Mouse (Mus musculus): ENCODE measurements around the gene Hes1. TPM values are rescaled to one million over a fixed set of nuclear protein-coding genes. Genes with fewer than 3 reads are reported as not detected.

Gene Hes1
- total and polyA plus RNA-seq, 2 experiments from 2014 or later: 19.3 to 24.9 TPM

DNA sequence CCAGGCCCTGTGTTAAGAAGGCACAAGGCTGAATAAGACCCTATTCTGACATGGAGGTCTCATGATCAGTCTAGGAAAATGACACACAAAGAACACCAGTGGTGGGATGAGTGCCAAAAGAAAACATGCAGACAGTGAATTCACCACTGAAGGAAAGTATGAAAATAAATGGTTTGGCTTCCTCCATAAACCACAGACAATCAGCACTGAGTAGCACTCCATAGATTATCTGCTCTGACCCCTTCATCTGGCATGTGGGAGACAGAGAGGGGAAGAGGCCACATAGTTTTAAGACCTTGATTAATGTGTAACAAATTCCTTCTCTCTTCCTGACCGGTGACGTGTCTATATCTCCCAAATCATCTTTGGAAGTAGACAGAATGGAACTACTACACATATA, 47.4 kb downstream of the Hes1 start:
- H3K27ac ChIP-seq (ENCODE audit: low read depth): no peak overlapping the region
- 61% methylated on average over 2 of the region's 2 CpGs for whole genome bisulfite sequencing
- H3K27me3 ChIP-seq (ENCODE audit: control insufficient read depth, insufficient read depth, low read length): no peaks in the 10 kb centered on the region; the same call in 1 of the 2 replicates
- H3K36me3 ChIP-seq (replicated peaks; ENCODE audit: control insufficient read depth, insufficient read depth, low read length): no peaks in the 10 kb centered on the region
- no peak for TF ChIP-seq CTCF (IDR thresholded peaks at IDR 0.05; ENCODE audit: low read depth)
- no peak for TF ChIP-seq EP300 (IDR thresholded peaks at IDR 0.05; ENCODE audit: low read depth)
- H3K4me3 ChIP-seq (ENCODE audit: low read depth, low read length): no peak overlapping the region
- DNase-seq (ENCODE audit: low spot score) (no peak), ATAC-seq (ENCODE audit: insufficient read depth, low read depth) (no peak)
- H3K4me1 ChIP-seq (ENCODE audit: control insufficient read depth, insufficient read depth): no peaks in the 10 kb centered on the region
- H3K9me3 ChIP-seq (replicated peaks; ENCODE audit: control insufficient read depth, low read length): peaks cover 8% of the 10 kb centered on the region; the same call in 1 of the 2 replicates
- H3K4me2 ChIP-seq (ENCODE audit: low read depth, low read length): no peak overlapping the region
- H3K9ac ChIP-seq (replicated peaks; ENCODE audit: low read depth, low read length): no peak overlapping the region

DNA sequence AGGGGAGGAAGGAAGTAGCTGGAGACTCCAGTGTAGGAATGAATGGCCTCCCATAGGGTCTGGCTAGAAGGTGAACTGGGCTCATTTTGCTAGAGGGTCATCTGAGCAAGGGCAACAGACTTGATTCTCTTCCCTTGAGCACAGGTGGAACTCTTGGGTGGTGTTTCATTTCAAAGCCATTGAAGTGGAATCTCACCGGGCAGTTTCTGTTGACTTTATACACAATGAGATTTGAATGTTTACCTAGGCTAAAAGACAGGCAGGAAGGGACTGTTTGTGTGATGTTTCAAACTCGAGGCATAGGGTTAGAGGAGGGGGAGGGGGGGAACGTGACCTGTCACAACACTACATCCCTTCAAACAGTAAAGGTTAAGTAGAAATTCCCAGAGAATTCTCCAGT, 49.0 kb downstream of the Hes1 start:
- Histone ChIP-seq H3K9ac (replicated peaks; ENCODE audit: low read depth, low read length) (no peak overlapping the region), H3K27me3 (ENCODE audit: control insufficient read depth, insufficient read depth, low read length) (no peaks in the 10 kb centered on the region), H3K27ac (ENCODE audit: low read depth) (no peak overlapping the region), H3K36me3 (replicated peaks; ENCODE audit: control insufficient read depth, insufficient read depth, low read length) (no peaks in the 10 kb centered on the region), H3K4me3 (ENCODE audit: low read depth, low read length) (no peak overlapping the region), H3K4me1 (ENCODE audit: control insufficient read depth, insufficient read depth) (no peaks in the 10 kb centered on the region), H3K4me2 (ENCODE audit: low read depth, low read length) (no peak overlapping the region), H3K9me3 (replicated peaks; ENCODE audit: control insufficient read depth, low read length) (peaks cover 8% of the 10 kb centered on the region; the same call in 1 of the 2 replicates)
- DNase-seq (ENCODE audit: low spot score) (no peak), ATAC-seq (ENCODE audit: insufficient read depth, low read depth) (no peak)
- 30% methylated on average over 3 of the region's 3 CpGs for WGBS
- TF ChIP-seq CTCF (IDR thresholded peaks at IDR 0.05; ENCODE audit: low read depth) (no peak), EP300 (IDR thresholded peaks at IDR 0.05; ENCODE audit: low read depth) (no peak)

DNA sequence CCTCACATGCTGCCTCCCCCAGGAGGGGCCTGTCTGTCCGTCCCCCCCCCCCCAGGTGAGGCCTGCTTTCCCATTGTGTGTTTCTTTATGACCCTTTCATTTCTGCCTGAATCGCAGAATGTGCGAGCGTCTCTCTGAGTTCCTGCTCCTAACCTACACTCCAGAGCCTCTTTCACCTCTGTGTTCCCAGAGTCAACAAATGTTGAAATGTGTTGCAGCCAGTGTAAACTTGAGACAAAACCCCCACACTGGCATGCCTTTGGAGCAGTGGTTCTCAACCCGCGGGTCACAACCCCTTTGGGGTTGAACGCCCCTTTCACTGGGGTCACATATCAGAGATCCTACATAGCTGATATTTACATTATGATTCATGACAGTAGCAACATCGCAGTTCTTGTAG, 49.6 kb downstream of the Hes1 start:
- DNase-seq (ENCODE audit: low spot score) (no peak), ATAC-seq (ENCODE audit: insufficient read depth, low read depth) (no peak)
- WGBS: 81% methylated on average over 8 of the region's 8 CpGs
- no peak overlapping the region for H3K4me2 ChIP-seq (ENCODE audit: low read depth, low read length)
- no peaks in the 10 kb centered on the region for H3K4me1 ChIP-seq (ENCODE audit: control insufficient read depth, insufficient read depth)
- H3K36me3 ChIP-seq (replicated peaks; ENCODE audit: control insufficient read depth, insufficient read depth, low read length): no peaks in the 10 kb centered on the region
- no peaks in the 10 kb centered on the region for H3K27me3 ChIP-seq (ENCODE audit: control insufficient read depth, insufficient read depth, low read length)
- no peak for TF ChIP-seq EP300 (IDR thresholded peaks at IDR 0.05; ENCODE audit: low read depth)
- no peak for TF ChIP-seq CTCF (IDR thresholded peaks at IDR 0.05; ENCODE audit: low read depth)
- no peak overlapping the region for H3K27ac ChIP-seq (ENCODE audit: low read depth)
- H3K9me3 ChIP-seq (replicated peaks; ENCODE audit: control insufficient read depth, low read length): peaks cover 8% of the 10 kb centered on the region; the same call in 1 of the 2 replicates
- no peak overlapping the region for H3K9ac ChIP-seq (replicated peaks; ENCODE audit: low read depth, low read length)
- no peak overlapping the region for H3K4me3 ChIP-seq (ENCODE audit: low read depth, low read length)

DNA sequence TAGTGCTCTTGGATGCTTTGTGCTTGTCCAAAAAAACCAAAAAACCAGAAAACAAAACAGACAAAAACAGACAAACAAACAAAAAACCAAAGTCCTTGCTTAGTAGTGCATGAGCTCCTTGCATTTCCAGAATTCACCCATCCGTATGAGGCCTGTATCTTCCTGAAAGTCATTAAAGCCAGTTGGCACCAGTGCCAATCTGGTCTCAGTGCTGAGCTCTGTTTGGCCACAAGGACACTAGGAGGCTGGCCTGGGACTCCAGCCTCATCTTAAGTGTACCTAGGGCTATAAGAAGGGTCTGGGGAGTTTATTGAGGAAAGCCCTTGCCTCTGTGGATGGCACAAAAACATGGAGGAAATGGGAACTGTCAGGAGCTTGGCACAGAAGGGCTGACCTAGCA, 50.3 kb downstream of the Hes1 start:
- 83% methylated on average over 1 of the region's 1 CpGs for WGBS
- ATAC-seq (ENCODE audit: insufficient read depth, low read depth) (no peak), DNase-seq (ENCODE audit: low spot score) (no peak)
- Histone ChIP-seq H3K9ac (replicated peaks; ENCODE audit: low read depth, low read length) (no peak overlapping the region), H3K4me3 (ENCODE audit: low read depth, low read length) (no peak overlapping the region), H3K9me3 (replicated peaks; ENCODE audit: control insufficient read depth, low read length) (peaks cover 6% of the 10 kb centered on the region; the same call in 1 of the 2 replicates), H3K4me1 (ENCODE audit: control insufficient read depth, insufficient read depth) (no peaks in the 10 kb centered on the region), H3K27ac (ENCODE audit: low read depth) (no peak overlapping the region), H3K27me3 (ENCODE audit: control insufficient read depth, insufficient read depth, low read length) (peaks cover 2% of the 10 kb centered on the region; the same call in 1 of the 2 replicates), H3K4me2 (ENCODE audit: low read depth, low read length) (no peak overlapping the region), H3K36me3 (replicated peaks; ENCODE audit: control insufficient read depth, insufficient read depth, low read length) (no peaks in the 10 kb centered on the region)
- TF ChIP-seq EP300 (IDR thresholded peaks at IDR 0.05; ENCODE audit: low read depth) (no peak), CTCF (IDR thresholded peaks at IDR 0.05; ENCODE audit: low read depth) (no peak)

Other genes starting within 250 kb of the Hes1 start
- gene Cpn2, start 203.1 kb downstream of the Hes1 start, total RNA-seq (2014; rRNA removed; ENCODE audit: low replicate concordance): 1.2 TPM in 1 of 2 replicates, not detected in the other
- gene Cpn2, start 203.1 kb downstream of the Hes1 start, polyA plus RNA-seq (2015; fragmentation: Nextera tagmentation; extraction: Ambion mirVana): 0.10 and 0.19 TPM in 2 replicates
- gene Lrrc15, start 218.9 kb downstream of the Hes1 start, total RNA-seq (2014; rRNA removed; ENCODE audit: low replicate concordance): 0.04 TPM in 1 of 2 replicates, not detected in the other
- gene Lrrc15, start 218.9 kb downstream of the Hes1 start, polyA plus RNA-seq (2015; fragmentation: Nextera tagmentation; extraction: Ambion mirVana): 0.38 and 0.53 TPM in 2 replicates
- gene Gp5, start 246.4 kb downstream of the Hes1 start, total RNA-seq (2014; rRNA removed; ENCODE audit: low replicate concordance): 0.53 TPM in 1 of 2 replicates, not detected in the other
- 0.19 and 0.36 TPM in 2 replicates for gene Gp5, start 246.4 kb downstream of the Hes1 start, polyA plus RNA-seq (2015; fragmentation: Nextera tagmentation; extraction: Ambion mirVana)

Data from heart, postnatal 0 days (tissue).